Mouse (Mus musculus): ENCODE data around the gene Tnrc18.

The Tnrc18 gene

DNA sequence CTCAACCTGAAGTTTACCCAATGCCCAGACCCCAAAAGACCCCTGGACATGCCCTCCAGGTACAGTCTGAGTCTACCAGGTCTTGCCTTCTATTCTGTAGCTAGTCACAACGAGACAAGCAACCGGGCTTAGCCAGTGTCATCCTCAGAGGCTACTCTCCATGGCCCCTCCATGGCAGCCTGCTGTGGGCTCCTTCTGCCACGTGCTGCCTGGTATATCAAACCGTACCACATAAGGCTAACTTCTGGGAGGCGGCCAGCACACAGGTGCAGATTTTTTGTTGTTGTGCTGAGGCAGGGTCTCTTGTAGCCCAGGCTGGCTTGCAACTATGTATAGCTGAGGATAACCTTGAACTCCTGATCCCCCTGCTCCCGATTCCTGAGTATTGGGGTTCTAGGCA, 101.4 kb downstream of the Tnrc18 start:
- peak; percentile 79 for DNase-seq

DNA sequence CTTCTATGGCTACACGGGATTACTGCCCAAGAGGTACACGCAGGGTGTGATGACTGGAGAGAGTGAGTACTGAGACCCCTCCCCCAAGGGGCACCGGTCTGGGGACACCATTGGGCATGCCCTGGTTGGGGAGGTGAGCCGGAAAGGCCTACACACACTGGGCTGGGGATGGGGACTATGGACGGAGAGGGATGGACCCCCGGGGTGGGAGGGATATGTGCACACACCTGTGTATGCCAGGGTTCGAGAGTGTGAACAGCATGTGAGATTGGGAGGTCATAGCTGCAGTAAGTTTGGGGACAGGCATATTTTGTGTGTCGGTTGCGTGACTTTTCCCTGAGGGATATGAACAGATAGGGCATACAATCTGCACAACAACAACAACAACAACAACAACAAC, 102.4 kb downstream of the Tnrc18 start:
- DNase-seq, result peak; percentile 40

DNA sequence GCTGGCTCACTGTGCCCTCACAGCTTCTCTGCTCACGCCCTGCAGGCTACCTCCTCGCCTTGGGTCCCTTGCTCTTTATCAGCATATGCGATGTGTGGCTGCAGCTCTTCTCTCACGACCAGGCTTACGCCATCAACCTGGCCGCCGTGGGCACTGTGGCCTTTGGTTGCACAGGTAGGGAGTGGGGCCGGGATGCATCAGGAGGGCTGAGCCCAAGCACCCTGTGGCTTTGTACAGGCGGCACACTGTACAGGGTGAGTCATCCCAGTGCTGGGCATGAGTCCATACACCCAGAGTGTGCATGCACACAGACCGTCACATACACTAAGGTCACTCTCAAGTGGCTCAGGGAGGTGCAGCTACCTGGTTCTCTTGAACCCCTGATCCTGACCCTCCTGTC, 103.5 kb downstream of the Tnrc18 start:
- DNase-seq, result peak; percentile 77

DNA sequence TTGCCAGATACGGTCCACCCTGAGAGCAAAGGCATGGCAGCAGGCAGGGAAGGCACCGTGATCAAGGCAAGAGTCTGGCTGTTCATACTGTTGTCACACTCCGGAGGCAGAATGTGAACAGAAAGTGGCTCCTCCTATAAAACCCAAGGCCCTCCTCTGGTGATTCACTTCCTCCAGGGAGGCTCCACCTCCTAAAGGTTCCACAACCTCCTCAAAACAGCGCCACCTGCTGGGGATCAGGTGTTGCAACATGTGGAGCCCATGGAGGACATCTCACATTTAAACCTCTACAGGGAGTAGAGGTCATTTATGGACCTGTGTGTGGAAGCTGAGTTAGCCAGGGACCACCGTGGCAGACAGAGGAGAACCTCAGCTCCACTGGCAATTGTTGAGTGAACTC, 105.1 kb downstream of the Tnrc18 start:
- DNase-seq, result no peak

DNA sequence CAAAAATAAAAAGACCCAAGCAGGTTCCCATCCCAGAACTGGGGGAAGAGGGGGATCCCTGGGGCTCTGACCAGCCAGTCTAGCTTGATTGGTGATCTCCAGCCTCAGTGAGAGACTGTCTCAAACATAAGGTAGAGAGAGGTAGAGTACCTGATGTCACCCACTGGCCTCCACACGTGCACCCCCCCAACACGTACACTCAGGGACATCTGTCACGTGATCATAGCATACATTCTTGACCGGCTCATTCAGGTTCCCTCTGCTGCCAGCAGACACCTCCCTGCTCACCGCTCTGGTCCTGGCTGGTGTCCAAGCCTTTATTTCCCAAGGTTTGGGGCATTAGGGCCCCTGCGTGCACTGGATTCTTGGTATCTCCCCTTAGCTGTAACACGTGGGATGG, 108.0 kb downstream of the Tnrc18 start:
- DNase-seq, result no peak

DNA sequence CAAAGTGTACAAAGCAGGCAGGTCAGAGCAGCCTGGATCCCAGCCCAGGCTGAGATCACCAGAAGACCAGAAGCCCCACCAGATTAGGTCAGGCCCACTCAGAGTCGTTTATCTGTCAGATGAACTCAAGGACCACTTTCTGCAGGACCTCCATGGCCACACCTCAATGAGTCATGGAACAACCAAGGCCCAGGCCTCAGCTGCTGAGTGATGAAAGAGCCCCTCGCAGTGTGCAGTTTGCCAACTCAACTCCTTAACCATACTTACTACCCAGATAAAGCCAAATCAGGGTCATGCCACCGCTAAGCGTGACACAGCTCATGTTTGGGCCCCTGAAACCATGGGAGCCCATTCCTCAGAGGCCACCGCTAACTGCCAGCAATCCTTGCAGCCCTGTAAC, 109.8 kb downstream of the Tnrc18 start:
- no peak for DNase-seq

DNA sequence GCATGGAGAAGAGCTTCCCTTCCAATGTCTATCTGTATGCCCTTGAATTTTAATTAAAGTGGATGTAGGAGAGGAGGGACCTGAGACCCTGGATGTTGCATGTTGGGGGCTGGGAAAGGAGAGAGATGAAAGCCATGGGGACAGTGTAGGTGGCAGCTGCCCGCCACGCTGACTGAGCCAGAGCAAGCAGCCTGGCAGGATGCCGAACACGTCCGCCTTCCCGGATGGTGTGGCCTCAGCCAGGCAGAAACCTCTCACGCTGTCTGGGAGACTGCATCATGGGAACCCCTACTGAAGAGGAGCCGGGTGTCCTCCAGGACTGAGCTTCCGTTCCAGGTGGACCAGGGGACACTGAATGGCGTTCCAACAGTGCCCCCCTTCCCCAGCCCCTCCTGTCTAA, 113.9 kb downstream of the Tnrc18 start:
- peak; percentile 87 for DNase-seq

DNA sequence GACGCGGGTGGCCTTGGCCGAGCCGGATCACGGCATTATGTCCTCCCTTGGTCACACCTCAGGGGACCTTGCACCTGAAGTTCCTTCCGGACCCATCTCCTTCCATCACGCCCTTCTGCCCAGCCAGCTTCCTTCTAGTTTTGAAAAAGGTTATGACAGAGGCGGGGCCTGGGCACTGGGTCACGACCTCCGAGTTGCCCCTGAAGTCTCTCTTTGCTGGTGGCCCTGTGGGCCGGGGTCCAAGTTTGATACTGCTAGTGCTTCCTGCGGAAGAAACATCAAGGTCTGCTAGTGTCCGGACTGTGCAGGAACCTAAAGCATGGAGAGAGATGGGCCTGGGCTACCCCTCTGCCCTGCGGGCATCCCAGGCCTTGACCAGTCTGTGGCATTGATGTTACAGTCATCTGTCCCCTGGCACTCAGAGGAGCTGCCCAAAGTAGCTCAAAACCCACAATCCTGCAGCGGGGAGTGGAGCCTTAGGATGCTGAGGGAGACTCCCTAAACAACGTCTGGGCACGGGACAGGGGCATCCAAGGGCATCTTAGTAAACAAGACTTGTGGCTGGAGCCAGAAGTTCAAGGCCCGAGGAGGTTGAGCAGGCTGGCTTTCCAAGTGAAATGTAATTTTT, 114.8 kb downstream of the Tnrc18 start:
- DNase-seq, result no peak

DNA sequence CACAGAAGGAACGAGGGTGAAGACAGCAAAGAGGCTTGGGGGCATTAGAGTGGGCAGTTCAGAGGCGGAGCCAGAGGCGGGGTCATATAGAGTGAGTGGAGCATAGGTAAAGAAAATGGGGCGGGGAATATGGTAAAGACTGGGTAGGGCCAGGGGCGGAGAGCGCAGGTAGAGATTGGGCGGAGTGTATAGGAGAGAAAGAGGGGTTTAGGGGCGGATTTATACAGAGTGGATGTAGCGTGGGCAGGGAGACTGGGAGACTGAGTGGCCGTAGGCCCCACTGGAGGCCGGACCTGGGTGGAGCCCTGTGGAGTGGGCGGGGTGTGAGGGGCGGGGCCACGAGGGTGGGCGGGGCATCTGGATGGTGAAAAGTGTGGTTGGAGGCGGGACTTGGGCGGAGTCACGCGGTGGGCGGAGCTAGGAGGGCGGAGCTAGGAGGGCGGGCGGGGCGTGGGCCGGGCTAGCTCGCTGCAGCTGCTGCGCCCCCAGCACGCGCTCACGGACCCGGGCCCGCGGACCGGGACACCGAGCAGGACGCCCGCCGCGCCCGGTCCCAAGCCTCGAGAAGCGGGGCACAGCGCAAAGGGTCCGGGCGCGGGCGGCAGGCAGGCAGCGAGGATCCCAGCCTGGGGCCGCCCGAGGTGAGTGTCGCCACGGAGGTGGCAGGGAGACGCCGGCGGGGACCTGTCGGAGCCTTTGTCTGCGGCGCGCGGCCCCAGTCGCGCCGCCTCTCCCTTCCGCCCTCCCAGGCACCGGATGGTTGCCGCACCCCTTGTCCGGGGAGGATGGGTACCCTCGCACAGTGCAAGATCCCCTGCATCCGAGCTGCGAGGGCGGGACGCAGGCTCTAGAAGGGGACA, 115.6 kb downstream of the Tnrc18 start:
- DNase-seq, result peak; percentile 83

DNA sequence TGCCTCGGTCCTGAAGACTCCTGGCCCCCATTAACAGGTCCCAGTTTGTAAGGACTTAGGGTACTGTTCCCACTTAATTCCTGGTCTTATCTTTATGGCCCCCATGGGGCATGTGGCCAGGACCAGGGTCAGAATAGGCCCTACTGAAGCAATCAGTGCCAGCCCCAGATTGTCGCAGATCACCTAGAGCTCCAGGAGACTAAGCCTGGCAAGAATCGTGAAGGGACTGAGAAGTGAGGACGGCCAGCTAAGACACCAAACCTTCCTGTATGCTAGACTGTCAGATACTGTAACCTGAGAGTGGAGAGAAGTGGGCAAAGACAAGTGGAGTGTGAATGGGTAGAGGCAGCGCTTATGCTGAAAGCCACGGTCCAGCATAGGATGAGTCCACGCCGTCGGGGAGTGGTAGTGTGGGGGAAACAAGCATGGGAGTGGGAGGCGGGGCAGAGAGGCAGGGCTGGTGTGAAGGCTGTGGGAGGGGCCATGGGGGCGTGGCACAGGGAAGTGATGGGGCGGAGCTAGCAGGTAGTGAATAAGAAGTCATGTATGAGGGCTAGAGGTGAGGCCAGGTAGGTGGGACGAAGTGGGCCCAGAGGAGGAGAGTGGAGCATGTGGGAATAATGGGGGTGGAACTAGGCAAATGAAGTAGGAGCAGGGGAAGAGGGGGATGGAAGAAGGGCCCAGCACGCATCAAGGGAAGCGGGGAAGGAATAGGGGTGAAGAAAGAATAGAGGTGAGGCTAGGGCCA, 116.4 kb downstream of the Tnrc18 start:
- peak; percentile 85 for DNase-seq

DNA sequence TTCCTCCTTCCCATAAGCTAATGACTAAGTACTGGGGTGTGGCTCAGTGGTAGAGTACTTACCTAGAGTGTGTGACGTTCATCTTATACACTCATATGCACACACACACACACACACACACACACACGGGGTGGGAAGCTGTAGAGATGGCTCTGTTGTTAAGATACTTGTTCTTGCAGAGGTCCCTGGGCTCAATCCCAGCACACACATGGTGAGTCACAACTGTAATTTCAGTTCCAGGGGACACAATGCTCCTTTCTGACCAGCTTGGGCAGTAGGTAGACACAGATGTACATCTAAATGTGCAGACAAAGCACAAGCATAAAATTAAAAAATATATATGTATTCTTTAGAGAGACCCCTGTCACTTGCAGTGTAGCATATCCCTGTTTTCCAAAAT, 119.7 kb downstream of the Tnrc18 start:
- DNase-seq, result no peak

DNA sequence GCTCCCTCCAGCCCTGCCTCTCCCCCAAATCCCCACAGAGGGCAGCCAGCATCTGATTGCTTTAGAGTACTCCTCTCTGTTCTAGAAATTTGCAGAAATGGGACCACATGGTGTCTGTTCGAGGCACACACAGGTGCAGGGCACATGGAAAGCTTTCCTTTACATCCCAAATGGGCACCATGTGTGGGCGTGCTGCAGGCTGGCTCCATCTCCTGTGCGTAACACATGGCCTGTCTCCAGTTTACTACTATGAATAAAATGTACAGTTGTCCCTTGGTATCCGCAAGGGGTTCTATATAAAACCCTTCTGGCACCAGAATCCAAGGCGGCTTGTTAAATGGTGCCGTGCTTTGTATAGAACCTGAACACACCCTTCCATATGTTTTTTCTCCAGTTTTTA, 120.6 kb downstream of the Tnrc18 start:
- peak; percentile 53 for DNase-seq

DNA sequence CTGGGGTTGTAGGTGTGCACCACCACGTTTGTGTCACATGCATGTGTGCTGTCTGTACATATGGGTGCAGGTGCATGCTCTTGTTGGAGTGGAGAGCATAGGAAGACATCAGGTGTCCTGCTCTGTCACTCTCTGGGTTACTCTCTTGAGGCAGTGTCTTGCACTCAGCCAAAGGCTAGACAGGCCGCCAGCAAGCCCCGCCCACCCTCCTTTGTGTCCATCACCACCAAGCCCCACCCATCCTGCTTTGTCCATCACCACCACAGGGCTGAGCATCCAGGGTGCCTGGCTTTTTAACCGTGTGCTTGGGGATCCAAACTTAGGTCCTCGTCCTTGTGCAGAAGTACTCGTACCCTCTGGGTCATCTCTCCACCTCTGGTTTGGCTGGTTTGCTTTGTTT, 121.2 kb downstream of the Tnrc18 start:
- peak; percentile 67 for DNase-seq

DNA sequence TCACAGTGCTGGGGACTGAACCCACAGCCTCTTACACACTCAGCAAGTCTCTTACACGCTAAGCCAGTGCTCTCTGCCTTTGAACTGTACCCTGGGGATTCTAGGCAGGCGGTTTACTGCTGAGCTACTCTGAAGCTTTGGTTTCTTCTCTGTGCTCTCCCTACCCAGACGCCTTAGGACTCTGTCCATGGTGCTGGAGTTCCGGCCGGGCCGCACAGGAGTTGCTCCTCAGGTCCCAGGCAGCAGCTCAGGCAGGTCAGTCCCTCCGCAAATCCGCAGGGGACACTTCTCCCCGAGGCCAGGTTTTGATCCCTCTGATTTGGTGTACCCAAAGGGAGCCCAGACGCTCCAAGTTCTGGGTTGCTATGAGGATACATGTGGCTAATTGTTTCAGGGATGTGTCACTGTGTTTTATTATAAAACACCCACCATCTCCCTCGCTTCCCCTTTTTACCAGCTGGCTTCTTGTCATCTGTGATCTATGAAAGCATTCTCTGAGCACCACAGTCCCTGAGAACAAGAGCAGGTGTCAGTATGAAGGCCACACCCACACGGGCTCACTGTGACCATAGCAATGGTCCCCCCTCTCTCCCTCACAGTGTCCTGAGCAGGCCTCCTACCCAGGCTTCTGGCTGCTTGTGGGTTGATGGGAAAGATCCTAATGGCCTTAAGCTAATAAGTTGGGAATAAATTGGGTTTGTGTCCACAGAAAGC, 122.7 kb downstream of the Tnrc18 start:
- DNase-seq, result peak; percentile 65

DNA sequence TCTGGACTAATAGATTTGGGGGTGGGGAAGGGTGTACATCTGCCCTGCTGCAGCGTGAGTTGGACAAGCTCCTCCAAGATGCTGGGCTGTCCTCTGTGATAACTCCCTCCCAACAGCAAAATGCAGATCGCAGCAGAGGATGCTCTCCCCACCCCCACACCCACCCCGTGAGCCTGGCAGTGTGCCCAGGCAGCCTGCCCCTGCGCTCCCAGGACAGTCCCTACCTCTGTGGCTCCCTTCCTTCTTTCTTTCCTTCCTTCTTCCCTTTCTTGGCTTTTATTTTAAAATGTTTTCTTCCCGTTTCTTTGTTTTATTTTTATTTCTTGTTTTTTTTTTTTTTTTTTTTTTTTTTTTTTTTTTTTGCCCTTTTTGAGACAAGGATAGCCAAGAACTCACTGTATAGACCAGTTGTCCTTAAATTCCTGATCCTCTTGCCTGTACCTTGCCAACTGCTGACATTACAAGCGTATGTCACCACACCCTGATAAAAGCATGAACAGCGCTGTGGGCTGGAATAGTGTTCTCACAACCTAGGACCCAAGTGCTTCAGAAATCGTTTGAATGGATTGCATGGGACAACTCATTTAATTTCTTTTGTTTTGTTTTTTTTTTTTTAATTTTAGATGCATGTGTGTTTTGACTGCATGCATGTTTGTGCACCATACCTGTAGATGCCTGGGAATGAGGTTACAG, 123.6 kb downstream of the Tnrc18 start:
- DNase-seq, result peak; percentile 64

DNA sequence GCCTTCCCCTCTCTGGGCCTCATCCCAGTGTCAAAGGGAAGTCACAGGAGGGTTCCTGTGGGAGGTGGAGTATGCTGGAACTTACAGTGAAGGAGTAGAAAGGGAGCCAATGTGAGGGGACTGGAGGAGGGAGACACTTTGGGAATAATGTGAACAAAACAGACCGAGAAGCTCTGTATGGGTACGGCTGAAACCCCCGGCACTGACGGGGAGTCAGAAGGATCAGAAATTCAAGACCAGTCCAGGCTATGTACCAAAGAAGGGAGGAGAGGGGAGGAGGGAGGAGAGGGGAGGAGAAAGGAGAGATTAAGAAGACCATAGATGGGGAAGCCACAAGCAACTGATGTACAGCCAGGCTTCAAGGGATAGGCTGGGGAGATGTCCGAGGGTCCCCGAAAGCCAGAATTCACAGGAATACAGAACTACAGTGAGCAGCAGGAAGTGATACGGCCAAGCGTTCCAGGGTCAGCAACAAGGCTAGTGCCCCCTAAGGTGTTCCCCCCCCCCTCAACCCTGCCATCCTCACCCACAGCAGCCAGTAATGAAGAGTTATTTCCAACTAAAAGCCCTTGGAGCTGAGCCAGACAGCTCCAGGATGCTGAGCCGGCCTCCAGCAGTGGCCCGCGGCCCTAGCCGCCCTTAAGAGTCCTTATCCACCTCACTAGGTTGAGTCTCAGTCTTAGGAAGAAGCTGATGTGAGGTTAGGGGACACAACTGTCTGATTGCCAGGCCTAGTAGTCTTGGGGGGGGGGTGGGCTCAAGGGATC, 124.3 kb downstream of the Tnrc18 start:
- peak; percentile 71 for DNase-seq

DNA sequence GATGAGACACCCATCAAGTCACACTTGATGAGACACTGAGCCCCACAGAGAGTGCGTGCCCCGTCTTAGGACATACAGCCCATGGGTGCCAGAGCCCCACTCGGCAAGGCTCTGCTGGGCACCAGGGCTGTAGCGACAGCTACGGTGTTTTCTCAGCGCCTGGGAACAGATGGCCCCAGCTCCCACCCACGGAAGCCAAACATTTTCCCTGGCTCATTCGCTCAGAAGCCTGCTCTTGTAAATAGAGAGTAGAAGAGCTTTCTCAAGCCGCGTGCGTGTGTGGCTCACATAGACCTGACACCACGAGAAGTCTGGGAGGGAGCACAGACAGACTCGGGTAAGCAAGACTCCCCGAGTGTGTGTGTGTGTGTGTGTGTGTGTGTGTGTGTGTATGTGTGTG, 125.2 kb downstream of the Tnrc18 start, which contains the start of gene Slc29a4:
Gene Slc29a4 (plus strand): TSS at position 265 of the 400 bp plus-strand sequence.
- DNase-seq, result peak; percentile 87

DNA sequence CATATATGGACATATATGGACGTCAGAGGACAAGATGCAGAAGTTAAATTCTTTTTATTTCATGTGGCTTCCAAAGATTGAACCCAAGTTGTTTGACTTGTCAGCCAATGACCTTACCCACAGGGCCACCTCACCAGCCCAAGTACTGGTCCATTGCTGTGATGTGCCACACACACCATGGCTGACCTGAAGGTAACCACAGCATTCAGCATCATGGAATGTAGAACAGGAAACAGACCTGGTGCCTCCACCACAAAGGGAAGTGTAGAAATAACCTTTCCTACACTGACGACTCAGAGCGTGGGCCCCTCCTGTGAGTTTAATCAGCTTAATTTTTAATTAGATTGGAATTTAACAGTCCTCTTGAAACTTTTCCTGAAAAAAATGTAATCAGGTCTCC, 127.1 kb downstream of the Tnrc18 start:
- DNase-seq, result no peak

DNA sequence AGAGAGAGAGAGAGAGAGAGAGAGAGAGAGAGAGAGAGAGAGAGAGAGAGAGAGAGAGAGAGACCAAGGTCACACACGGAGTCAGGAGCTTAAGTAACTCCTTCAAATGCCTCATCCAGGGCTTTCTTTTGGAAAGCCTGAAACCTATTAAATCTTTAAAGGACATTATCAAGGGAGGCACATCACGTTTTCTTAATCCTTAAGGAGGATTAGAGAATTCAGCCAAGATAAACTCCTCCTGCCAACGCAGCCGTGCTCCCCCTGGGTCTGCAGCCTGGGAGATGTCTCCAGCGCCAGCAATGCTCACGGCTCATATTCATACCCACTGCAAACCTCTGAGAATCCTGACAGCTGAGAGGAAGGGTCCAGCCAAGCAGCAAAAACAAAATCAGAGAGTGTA, 128.6 kb downstream of the Tnrc18 start:
- DNase-seq, result no peak

DNA sequence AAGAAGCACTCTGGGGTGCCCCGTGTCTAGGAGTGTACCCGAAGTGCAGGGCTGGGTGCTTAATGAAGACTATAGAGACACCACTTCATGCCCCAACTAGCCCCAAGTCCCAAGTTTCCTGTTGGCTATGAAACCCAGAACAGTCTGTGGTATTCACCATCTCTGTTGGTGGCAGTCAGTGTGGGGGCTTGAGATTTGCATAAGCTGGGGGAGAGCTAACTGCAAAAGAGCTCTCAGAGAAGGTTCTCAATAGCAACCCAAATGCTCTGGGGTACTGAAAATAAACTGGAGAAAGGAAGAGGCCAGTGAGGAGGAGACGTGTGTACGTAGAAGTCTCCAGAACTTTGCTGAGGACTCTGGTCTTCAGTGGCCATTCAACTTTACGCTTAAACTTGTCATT, 134.9 kb downstream of the Tnrc18 start:
- DNase-seq, result no peak

DNA sequence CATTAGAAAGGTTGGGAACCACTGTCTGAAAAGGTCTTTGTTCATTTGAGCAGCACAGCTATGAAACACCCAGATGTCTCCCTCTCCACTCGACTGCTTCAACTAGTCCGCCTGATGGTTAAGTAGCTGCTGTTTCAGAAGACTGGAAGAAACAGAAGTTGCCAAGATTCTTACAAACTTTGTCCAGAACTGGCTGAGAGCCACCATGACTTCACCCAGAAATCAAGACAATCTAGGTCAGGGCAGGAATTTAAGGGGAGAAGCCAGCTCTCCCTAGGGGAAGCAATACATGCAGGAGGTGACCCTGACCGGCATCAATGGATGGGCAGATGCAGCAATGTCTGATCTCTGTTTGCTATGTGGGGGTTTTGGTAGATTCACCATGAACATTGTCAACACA, 135.6 kb downstream of the Tnrc18 start:
- DNase-seq, result no peak

DNA sequence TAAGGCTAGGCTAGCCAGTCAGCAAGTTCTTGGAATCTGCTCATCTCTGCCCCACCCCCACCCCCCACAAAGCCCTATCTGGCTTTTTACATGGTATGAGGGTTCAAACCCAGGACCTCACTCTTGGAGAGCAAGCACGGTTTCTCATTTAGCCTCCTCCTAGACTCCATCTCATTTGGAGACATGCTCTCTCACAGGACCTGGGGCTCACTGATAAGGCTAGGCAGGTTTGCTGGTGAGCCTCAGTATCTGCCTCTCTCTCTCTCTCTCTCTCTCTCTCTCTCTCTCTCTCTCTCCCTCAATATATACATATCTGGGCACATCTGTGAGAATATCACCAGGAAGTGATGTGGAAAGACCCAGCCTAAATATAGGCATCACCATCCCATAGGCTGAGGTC, 138.4 kb downstream of the Tnrc18 start:
- no peak for DNase-seq

Measured in cerebellum, adult 9-11 months (tissue).